Mouse (Mus musculus) kidney, adult 2 months (tissue): ENCODE results near the gene C8a.

Source experiments
- CTCF ChIP-seq: fragments of 200-500 bp; conservative IDR thresholded peaks from 2 replicates; pipeline ENCODE4 v1.5.1; 2011; ENCODE audit warnings: low read depth, mild to moderate bottlenecking, control low read depth, low read length, moderate library complexity, mixed read lengths; ENCODE audit not compliant: insufficient read depth, insufficient read length
- POLR2A ChIP-seq: fragments of 200-500 bp; IDR thresholded peaks from one replicate; pipeline ENCODE4 v1.6.1; 2011; ENCODE audit warnings: low read depth, low read length, control low read depth

DNA sequence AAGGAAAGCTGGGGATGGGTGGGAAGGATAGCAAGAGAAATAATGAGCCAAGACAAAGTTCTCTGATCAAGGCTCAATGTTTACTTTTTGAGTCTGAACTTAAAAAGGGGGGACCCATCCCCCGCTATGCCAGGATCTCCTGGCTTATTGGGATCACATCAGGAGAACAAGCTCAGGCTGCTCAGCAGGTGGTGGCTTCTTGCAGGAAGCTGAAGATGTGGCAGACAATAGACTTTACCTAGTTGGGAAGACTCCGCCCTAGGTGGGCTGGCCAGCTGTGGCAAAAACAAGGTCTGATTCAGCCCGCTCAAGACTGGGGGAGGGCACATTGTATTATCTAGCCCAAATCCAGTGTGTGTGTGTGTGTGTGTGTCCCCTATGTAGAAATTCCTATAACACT, 74.6 kb downstream of the C8a start:
- TF ChIP-seq CTCF (no peak), POLR2A (no peak)
